Mouse (Mus musculus) liver, embryonic 14.5 days (tissue): ENCODE measurements at regions not wholly inside any gene's neighbourhood (a gene's known extent, or its start where the extent isn't known, plus 50 kb on each side); places are given as distances from the start of the nearest gene placed in this dataset.

ENCODE experiments used
- ATAC-seq: fragments of 200-750 bp; cut with Nextera tagmentation; 2 replicates; pipeline ENCODE4 v1.8.0; 2017; ENCODE audit warnings: moderate number of reproducible peaks, mild to moderate bottlenecking, moderate library complexity; ENCODE audit not compliant: insufficient read depth
- DNase-seq, 3 experiments: peaks; one replicate each; pipeline ENCODE4 v3.0.0-alpha.2; 2012 to 2013; ENCODE audit warnings: low read depth in 3 of 3, low spot score in 3 of 3
- H3K27ac ChIP-seq: fragments of 300-500 bp; sonication (generic); 2 replicates; pipeline ENCODE4 v1.5.1; 2014; ENCODE audit warnings: moderate library complexity, mild to moderate bottlenecking, control low read depth, inconsistent platforms
- H3K27me3 ChIP-seq: fragments of 300-500 bp; sonication (generic); 2 replicates; pipeline ENCODE4 v1.6.1; 2014; ENCODE audit warnings: mild to moderate bottlenecking, low read length, moderate library complexity; ENCODE audit not compliant: control insufficient read depth, insufficient read depth
- H3K36me3 ChIP-seq: fragments of 300-500 bp; sonication (generic); replicated peaks from 2 replicates; pipeline ENCODE4 v1.6.1; 2014; ENCODE audit warnings: low read depth; ENCODE audit not compliant: control insufficient read depth, insufficient read depth
- H3K4me1 ChIP-seq, 2 experiments: fragments of 200-500 bp in 1 of 2; fragments of 300-500 bp in 1 of 2; sonication (generic) in 1 of 2; replicated peaks; 2 replicates each; pipeline ENCODE4 v1.6.1; 2012 to 2014; ENCODE audit warnings: antibody characterized with exemption in 1 of 2, inconsistent platforms in 1 of 2, low read length in 1 of 2; ENCODE audit not compliant: control insufficient read depth in 2 of 2, insufficient read depth in 2 of 2
- H3K4me2 ChIP-seq: fragments of 300-500 bp; sonication (generic); 2 replicates; pipeline ENCODE4 v1.6.1; 2014; ENCODE audit warnings: low read depth, mild to moderate bottlenecking, control low read depth, moderate library complexity
- H3K4me3 ChIP-seq, 2 experiments: fragments of 200-500 bp in 1 of 2; fragments of 300-500 bp in 1 of 2; sonication (generic) in 1 of 2; 2 replicates each; pipeline ENCODE4 v1.5.1; 2012 to 2014; ENCODE audit warnings: low read depth in 2 of 2, low read length in 2 of 2, mild to moderate bottlenecking in 2 of 2, control low read depth in 1 of 2, inconsistent platforms in 1 of 2, moderate library complexity in 1 of 2; ENCODE audit not compliant: insufficient read depth in 1 of 2
- H3K9ac ChIP-seq: fragments of 300-500 bp; sonication (generic); replicated peaks from 2 replicates; pipeline ENCODE4 v1.6.1; 2014; ENCODE audit warnings: mild to moderate bottlenecking, control low read depth, moderate library complexity
- H3K9me3 ChIP-seq: fragments of 300-500 bp; sonication (generic); 2 replicates; pipeline ENCODE4 v1.6.1; 2016; ENCODE audit warnings: low read length, mixed read lengths; ENCODE audit not compliant: control insufficient read depth
- CTCF ChIP-seq: IDR thresholded peaks from 2 replicates; pipeline ENCODE4 v1.5.1; 2016; ENCODE audit warnings: antibody characterized with exemption, low read depth, control low read depth
- EP300 ChIP-seq: IDR thresholded peaks from 2 replicates; pipeline ENCODE4 v1.6.1; 2016; ENCODE audit warnings: antibody characterized with exemption, low read depth
- WGBS: fragments of 180-500 bp; shearing (Covaris S2); extraction: QIAGEN DNeasy Blood & Tissue Kit; methylation state at CpG from one replicate; pipeline ENCODE4 v1.1.7; 2014; ENCODE audit not compliant: insufficient replicate concordance; 5-methylcytosine and 5-hydroxymethylcytosine counted together

- Histone ChIP-seq H3K9ac (no peak overlapping the region), H3K4me2 (no peak overlapping the region), H3K36me3 (no peaks in the 10 kb centered on the region), H3K9me3 (no peaks in the 10 kb centered on the region), H3K4me1 (no peaks in the 10 kb centered on the region), H3K27ac (no peak overlapping the region), H3K4me3 (no peak overlapping the region), H3K27me3 (no peaks in the 10 kb centered on the region)
- WGBS = 64% methylated on average over 2 of the region's 2 CpGs
- no peak for DNase-seq
- no peak for ATAC-seq
- TF ChIP-seq CTCF = no peak
- TF ChIP-seq EP300 = no peak
Observed at GRCm38 (mm10) chr9:46468306-46468705, 148.5 kb upstream of the 4931429L15Rik start.

DNA sequence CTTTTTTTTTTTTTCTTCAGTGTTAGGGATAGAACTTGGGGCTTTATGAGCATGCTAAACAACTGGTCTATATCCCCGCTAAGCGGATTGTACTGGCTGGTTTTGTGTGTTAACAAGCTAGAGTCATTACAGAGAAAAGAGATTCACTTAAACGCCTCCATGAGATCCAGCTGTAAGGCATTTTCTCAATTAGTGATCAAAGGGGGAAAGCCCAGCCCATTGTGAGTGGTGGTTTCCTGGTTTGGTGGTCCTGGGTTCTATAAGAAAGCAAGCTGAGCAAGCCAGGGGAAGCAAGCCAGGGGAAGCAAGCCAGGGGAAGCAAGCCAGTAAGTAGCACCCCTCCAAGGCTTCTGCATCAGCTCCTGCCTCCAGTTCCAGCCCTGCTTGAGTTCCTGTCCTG is 147.9 kb upstream of the 4931429L15Rik start:
- 67% methylated on average over 3 of the region's 3 CpGs for WGBS
- Histone ChIP-seq H3K9me3 (no peaks in the 10 kb centered on the region), H3K36me3 (no peaks in the 10 kb centered on the region), H3K4me1 (no peaks in the 10 kb centered on the region), H3K4me3 (no peak overlapping the region), H3K9ac (no peak overlapping the region), H3K27me3 (no peaks in the 10 kb centered on the region), H3K4me2 (no peak overlapping the region), H3K27ac (no peak overlapping the region)
- DNase-seq = no peak
- no peak for ATAC-seq
- TF ChIP-seq EP300 (no peak), CTCF (no peak)

- Histone ChIP-seq H3K4me2 (no peak overlapping the region), H3K36me3 (no peaks in the 10 kb centered on the region), H3K4me1 (no peaks in the 10 kb centered on the region), H3K27ac (no peak overlapping the region), H3K27me3 (no peaks in the 10 kb centered on the region), H3K4me3 (no peak overlapping the region), H3K9ac (no peak overlapping the region), H3K9me3 (no peaks in the 10 kb centered on the region)
- WGBS = 60% methylated on average over 5 of the region's 5 CpGs
- ATAC-seq (no peak), DNase-seq (no peak)
- no peak for TF ChIP-seq CTCF
- TF ChIP-seq EP300 = no peak
Observed at GRCm38 (mm10) chr9:46462681-46463080, 142.9 kb upstream of the 4931429L15Rik start.

GRCm38 (mm10) chr9:46457945-46458344 is 138.2 kb upstream of the 4931429L15Rik start:
- TF ChIP-seq EP300 = no peak
- no peak for TF ChIP-seq CTCF
- Histone ChIP-seq H3K27me3 (no peaks in the 10 kb centered on the region), H3K4me2 (no peak overlapping the region), H3K27ac (no peak overlapping the region), H3K4me3 (no peak overlapping the region), H3K36me3 (no peaks in the 10 kb centered on the region), H3K4me1 (no peaks in the 10 kb centered on the region), H3K9ac (no peak overlapping the region), H3K9me3 (no peaks in the 10 kb centered on the region)
- ATAC-seq (no peak), DNase-seq (no peak)
- 57% methylated on average over 6 of the region's 6 CpGs for WGBS

- Histone ChIP-seq H3K9ac (no peak overlapping the region), H3K27me3 (no peaks in the 10 kb centered on the region), H3K27ac (no peak overlapping the region), H3K36me3 (no peaks in the 10 kb centered on the region), H3K4me1 (no peaks in the 10 kb centered on the region), H3K4me3 (no peak overlapping the region), H3K4me2 (no peak overlapping the region), H3K9me3 (no peaks in the 10 kb centered on the region)
- TF ChIP-seq CTCF (no peak), EP300 (no peak)
- WGBS = 62% methylated on average over 7 of the region's 7 CpGs
- DNase-seq (no peak), ATAC-seq (no peak)
Observed at GRCm38 (mm10) chr9:46454807-46455610, 135.2 kb upstream of the 4931429L15Rik start.
